Mouse (Mus musculus) retina, embryonic 14.5 days (tissue): Measurements from ENCODE around the gene Srms.

Experiments
- DNase-seq: peaks from one replicate; pipeline ENCODE4 v3.0.0-alpha.2; 2015; ENCODE audit warnings: low spot score

Srms gene

GRCm38 (mm10) chr2:181160821-181161220 lies 52.2 kb downstream of the Srms start:
- no peak for DNase-seq

- DNase-seq: peak; percentile 68
Observed at GRCm38 (mm10) chr2:181159771-181160170, 53.2 kb downstream of the Srms start.

- DNase-seq: no peak
Observed at GRCm38 (mm10) chr2:181159091-181159514, 53.9 kb downstream of the Srms start.

- no peak for DNase-seq
Observed at GRCm38 (mm10) chr2:181158471-181158870, 54.5 kb downstream of the Srms start.

GRCm38 (mm10) chr2:181157716-181158302 lies 55.2 kb downstream of the Srms start:
- DNase-seq: no peak

- DNase-seq: no peak
Observed at GRCm38 (mm10) chr2:181157180-181157579, 55.8 kb downstream of the Srms start.

GRCm38 (mm10) chr2:181156248-181157121 lies 56.5 kb downstream of the Srms start, which contains the start of gene Eef1a2:
Gene Eef1a2 (minus strand): TSS chr2:181157014.
- DNase-seq: peak; percentile 58

GRCm38 (mm10) chr2:181155801-181156200 lies 57.2 kb downstream of the Srms start:
- DNase-seq: no peak
